Mouse (Mus musculus) cerebellum, adult 2 months (tissue): ENCODE results near the gene Cnga3.

Experiments used
- CTCF ChIP-seq: fragments of 200-500 bp; IDR thresholded peaks from 2 replicates; pipeline ENCODE4 v1.5.1; 2011; ENCODE audit warnings: low read depth, mild to moderate bottlenecking, control low read depth, low read length, moderate library complexity, borderline replicate concordance; ENCODE audit not compliant: insufficient read depth
- POLR2A ChIP-seq: fragments of 200-500 bp; IDR thresholded peaks from 2 replicates; pipeline ENCODE4 v1.6.1; 2011; ENCODE audit warnings: low read length, control low read depth, borderline replicate concordance; ENCODE audit not compliant: insufficient read depth

GRCm38 (mm10) chr1:37194607-37195006 lies 19.6 kb upstream of the Cnga3 start:
- TF ChIP-seq POLR2A (no peak), CTCF (no peak)
